8 mouse cellular contexts compared by ENCODE assay signal in the genomic region with DNA sequence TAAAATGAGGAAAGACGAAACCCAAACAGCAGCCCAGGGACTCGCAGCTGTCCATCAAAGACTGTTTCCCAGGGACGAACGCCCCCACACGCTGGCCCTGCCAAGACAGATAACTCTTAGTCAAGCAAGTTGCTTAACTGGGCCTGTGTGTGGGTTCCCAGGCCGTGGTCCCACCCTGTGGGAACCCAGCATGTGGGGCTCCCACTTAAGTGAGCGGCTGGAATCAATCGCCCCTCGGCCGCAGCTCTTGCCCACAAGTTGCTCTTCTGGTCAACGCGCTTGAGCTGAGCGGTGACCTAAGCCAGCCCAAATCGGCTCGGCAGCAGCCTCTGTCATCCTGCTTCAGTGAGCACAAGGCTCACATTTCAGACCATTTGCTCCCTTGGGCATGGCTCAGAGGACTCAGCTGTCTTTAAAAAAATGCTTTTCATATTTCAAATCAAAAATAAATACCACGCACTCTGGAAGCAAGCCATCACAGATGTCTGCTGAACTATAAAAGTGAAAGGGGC. TPM values are rescaled to one million over a fixed set of nuclear protein-coding genes. Genes with fewer than 3 reads are reported as not detected.
DNase-seq lines count a peak whose midpoint lies in the region; ATAC-seq and TF ChIP-seq lines count a peak whose summit lies in the region.

No protein-coding gene starts in this region.

- TF ChIP-seq EP300 in lung, postnatal 0 days (IDR thresholded peaks at IDR 0.05) = no peak

- H3K9me3 ChIP-seq in lung, postnatal 0 days (ENCODE audit: low read length) = no peaks in the 10 kb centered on the region
- H3K9me3 ChIP-seq in limb, embryonic 15.5 days = no peaks in the 10 kb centered on the region

- peak; percentile 49 for DNase-seq in embryo, embryonic 11 days
- no peak for DNase-seq in embryo, embryonic 10.5 days (ENCODE audit: low spot score)
- DNase-seq in lung, postnatal 0 days (ENCODE audit: low spot score) = peak; percentile 57
- no peak for DNase-seq in lung, adult 2 months
- DNase-seq in gastrocnemius, postnatal 25 days = peak; percentile 66
- DNase-seq in thymus, adult 18-20 months = no peak
- no peak for DNase-seq in T-cell, adult 2 months (ENCODE audit: low spot score)

- no peaks in the 10 kb centered on the region for H3K36me3 ChIP-seq in lung, postnatal 0 days (ENCODE audit: insufficient read depth, low read length)
- H3K36me3 ChIP-seq in limb, embryonic 15.5 days = 0 out of 2 replicates have a peak, but pooled peaks cover 3% of the 10 kb centered on the region

- no peak overlapping the region for H3K9ac ChIP-seq in lung, postnatal 0 days (replicated peaks; ENCODE audit: low read depth)
- H3K9ac ChIP-seq in limb, embryonic 15.5 days = no peak overlapping the region

- peaks cover 55% of the 10 kb centered on the region for H3K4me1 ChIP-seq in lung, postnatal 0 days (ENCODE audit: insufficient read depth, low read depth, low read length)
- H3K4me1 ChIP-seq in lung, adult 2 months (ENCODE audit: control insufficient read depth, insufficient read depth, low read length) = peaks cover 29% of the 10 kb centered on the region
- H3K4me1 ChIP-seq in limb, embryonic 15.5 days = peaks cover 77% of the 10 kb centered on the region

- H3K4me2 ChIP-seq in lung, postnatal 0 days (replicated peaks; ENCODE audit: low read depth, low read length) = no peak overlapping the region
- 0 out of 2 replicates have a peak overlapping the region, but pooled peaks have one; percentile 1 for H3K4me2 ChIP-seq in limb, embryonic 15.5 days

- 34% methylated on average over 16 of the region's 16 CpGs for WGBS in lung, postnatal 0 days
- WGBS in lung, adult 2 months = 55% methylated on average over 16 of the region's 16 CpGs
- WGBS in limb, embryonic 15.5 days = 37% methylated on average over 16 of the region's 16 CpGs

- no peak overlapping the region for H3K27ac ChIP-seq in lung, postnatal 0 days (ENCODE audit: low read length)
- H3K27ac ChIP-seq in limb, embryonic 15.5 days = peak overlapping the region; percentile 72

- no peak for TF ChIP-seq POLR2A in lung, adult 2 months (IDR thresholded peaks at IDR 0.05; ENCODE audit: borderline replicate concordance, extremely low read depth, low read depth, low read length)

- no peak for TF ChIP-seq CTCF in lung, postnatal 0 days (IDR thresholded peaks at IDR 0.05)
- no peak for TF ChIP-seq CTCF in lung, adult 2 months (IDR thresholded peaks at IDR 0.05; ENCODE audit: insufficient read depth, low read length)

- peak; percentile 23 for ATAC-seq in lung, postnatal 0 days
- peak; percentile 62; the same call in 1 of the 2 replicates for ATAC-seq in limb, embryonic 15.5 days (ENCODE audit: insufficient number of reproducible peaks, low FRiP score, low TSS enrichment, low read depth)

- no peak overlapping the region for H3K4me3 ChIP-seq in lung, postnatal 0 days (ENCODE audit: low read depth, low read length)
- H3K4me3 ChIP-seq in lung, adult 2 months (replicated peaks; ENCODE audit: extremely low read depth, low read depth, low read length) = no peak overlapping the region
- no peak overlapping the region for H3K4me3 ChIP-seq in limb, embryonic 15.5 days

- no peaks in the 10 kb centered on the region for H3K27me3 ChIP-seq in lung, postnatal 0 days (replicated peaks; ENCODE audit: insufficient read depth, low read length)
- no peaks in the 10 kb centered on the region for H3K27me3 ChIP-seq in limb, embryonic 15.5 days

RNA-seq across cellular contexts. Expression of a gene that starts 55.2 kb away (rescaled TPM):
- polyA plus RNA-seq in lung, postnatal 0 days (2015; fragmentation: Nextera tagmentation; extraction: Ambion mirVana) = 11.8 and 12.3 TPM in 2 replicates
- 34.6 and 41.0 TPM in 2 replicates for polyA plus RNA-seq in lung, adult 2 months (2012; rRNA removed)
- total RNA-seq in gastrocnemius, postnatal 25 days (2021) = 10 to 100 TPM; 42.7 to 67.5 TPM
- polyA plus RNA-seq in limb, embryonic 15.5 days (2015; fragmentation: Nextera tagmentation; extraction: Ambion mirVana) = 22.9 and 28.9 TPM in 2 replicates

Comparison
In these comparisons a context has a peak if more than half of its experiments do, and no peak if none do; other contexts are left out.
1. DNase-seq: peak in embryo, embryonic 11 days (single experiment), lung, postnatal 0 days (single experiment) and gastrocnemius, postnatal 25 days (single experiment); none in embryo, embryonic 10.5 days (single experiment), lung, adult 2 months (single experiment), thymus, adult 18-20 months (0 of 2) and T-cell, adult 2 months (single experiment).